Mouse (Mus musculus): ENCODE data around the gene Sufu.

Sufu gene

GRCm38 (mm10) chr19:46516667-46517528 lies 120.2 kb downstream of the Sufu start:
- DNase-seq (ENCODE audit: low read depth) = no peak

- DNase-seq (ENCODE audit: low read depth) = no peak
Measured at GRCm38 (mm10) chr19:46517529-46518351, 121.0 kb downstream of the Sufu start.

- DNase-seq (ENCODE audit: low read depth) = peak; percentile 53
Measured at GRCm38 (mm10) chr19:46518352-46518787, 121.7 kb downstream of the Sufu start.

- no peak for DNase-seq (ENCODE audit: low read depth)
Measured at GRCm38 (mm10) chr19:46518828-46519621, 122.3 kb downstream of the Sufu start.

- DNase-seq (ENCODE audit: low read depth) = no peak
Measured at GRCm38 (mm10) chr19:46521698-46522097, 125.0 kb downstream of the Sufu start.

GRCm38 (mm10) chr19:46522433-46523044 lies 125.8 kb downstream of the Sufu start:
- DNase-seq (ENCODE audit: low read depth) = peak; percentile 96

- DNase-seq (ENCODE audit: low read depth) = peak; percentile 42
Measured at GRCm38 (mm10) chr19:46523131-46523479, 126.4 kb downstream of the Sufu start.

- DNase-seq (ENCODE audit: low read depth) = peak; percentile 44
Measured at GRCm38 (mm10) chr19:46523480-46524151, 126.9 kb downstream of the Sufu start.

GRCm38 (mm10) chr19:46524152-46524544 lies 127.5 kb downstream of the Sufu start:
- DNase-seq (ENCODE audit: low read depth) = no peak

GRCm38 (mm10) chr19:46524601-46525321 lies 128.1 kb downstream of the Sufu start:
- DNase-seq (ENCODE audit: low read depth) = peak; percentile 54

GRCm38 (mm10) chr19:46525691-46526631 lies 129.3 kb downstream of the Sufu start:
- DNase-seq (ENCODE audit: low read depth) = no peak

GRCm38 (mm10) chr19:46527632-46528528 lies 131.2 kb downstream of the Sufu start:
- DNase-seq (ENCODE audit: low read depth) = no peak

GRCm38 (mm10) chr19:46528529-46529213 lies 132.0 kb downstream of the Sufu start:
- DNase-seq (ENCODE audit: low read depth) = peak; percentile 84

- DNase-seq (ENCODE audit: low read depth) = no peak
Measured at GRCm38 (mm10) chr19:46529601-46530448, 133.1 kb downstream of the Sufu start.

GRCm38 (mm10) chr19:46530449-46530990 lies 133.8 kb downstream of the Sufu start:
- DNase-seq (ENCODE audit: low read depth) = no peak

All from 416B (cell line).